8 mouse cellular contexts compared by ENCODE assay signal in genomic region chr13:60242447-60243109, GRCm38 (mm10).
DNase-seq lines count a peak whose midpoint lies in the region; ATAC-seq and TF ChIP-seq lines count a peak whose summit lies in the region.

No protein-coding gene starts in this region.

- peaks cover 5% of the 10 kb centered on the region; the same call in 1 of the 2 replicates for H3K4me1 ChIP-seq in kidney, embryonic 14.5 days (ENCODE audit: control insufficient read depth, insufficient read depth, low read length)
- H3K4me1 ChIP-seq in limb, embryonic 14.5 days (ENCODE audit: control insufficient read depth, insufficient read depth, low read length) = peaks cover 28% of the 10 kb centered on the region

- no peak overlapping the region for H3K4me3 ChIP-seq in kidney, embryonic 14.5 days (ENCODE audit: low read length)
- H3K4me3 ChIP-seq in limb, embryonic 14.5 days (replicated peaks; ENCODE audit: low read length) = no peak overlapping the region

- no peak overlapping the region for H3K9ac ChIP-seq in kidney, embryonic 14.5 days (ENCODE audit: low read depth, low read length)
- 0 out of 2 replicates have a peak overlapping the region, but pooled peaks have one; percentile 9 for H3K9ac ChIP-seq in limb, embryonic 14.5 days (ENCODE audit: low read depth, low read length, severe bottlenecking)

- H3K27me3 ChIP-seq in kidney, embryonic 14.5 days (ENCODE audit: control insufficient read depth, insufficient read depth, low read length) = no peaks in the 10 kb centered on the region
- no peaks in the 10 kb centered on the region for H3K27me3 ChIP-seq in limb, embryonic 14.5 days (ENCODE audit: control insufficient read depth, insufficient read depth, low read length)

- no peak for TF ChIP-seq POLR2A in limb, embryonic 14.5 days (IDR thresholded peaks at IDR 0.05; ENCODE audit: borderline replicate concordance, extremely low read depth, insufficient read depth, insufficient read length)

- ATAC-seq in kidney, embryonic 14.5 days (ENCODE audit: low FRiP score, low TSS enrichment) = peak; percentile 84
- peak; percentile 74 for ATAC-seq in limb, embryonic 14.5 days (ENCODE audit: low FRiP score, low read depth)

- DNase-seq in kidney, adult 8-10 months = no peak
- peak; percentile 64 for DNase-seq in embryo, embryonic 10.5 days (ENCODE audit: low spot score)
- DNase-seq in gonadal fat pad, adult 2 months (ENCODE audit: low read depth) = peak; percentile 56
- DNase-seq in limb, embryonic 14.5 days (ENCODE audit: low spot score) = peak; percentile 75
- DNase-seq in lung, postnatal 14 days = no peak
- no peak for DNase-seq in liver
- DNase-seq in lung, postnatal 4 days = no peak

- H3K27ac ChIP-seq in kidney, embryonic 14.5 days (ENCODE audit: low read depth, low read length) = peak overlapping the region; percentile 24; the same call in 1 of the 2 replicates
- H3K27ac ChIP-seq in limb, embryonic 14.5 days (replicated peaks; ENCODE audit: low read depth, low read length) = peak overlapping the region; percentile 86

- H3K9me3 ChIP-seq in kidney, embryonic 14.5 days (ENCODE audit: control insufficient read depth, low read length) = 0 out of 2 replicates have a peak, but pooled peaks cover 5% of the 10 kb centered on the region
- no peaks in the 10 kb centered on the region for H3K9me3 ChIP-seq in limb, embryonic 14.5 days (ENCODE audit: control insufficient read depth, low read length)

- no peak overlapping the region for H3K4me2 ChIP-seq in kidney, embryonic 14.5 days (replicated peaks; ENCODE audit: low read depth, low read length)
- 0 out of 2 replicates have a peak overlapping the region, but pooled peaks have one; percentile 0 for H3K4me2 ChIP-seq in limb, embryonic 14.5 days (replicated peaks; ENCODE audit: low read depth, low read length, severe bottlenecking)

- 35% methylated on average over 8 of the region's 8 CpGs for WGBS in kidney, embryonic 14.5 days
- 14% methylated on average over 8 of the region's 8 CpGs for WGBS in limb, embryonic 14.5 days

- no peaks in the 10 kb centered on the region for H3K36me3 ChIP-seq in kidney, embryonic 14.5 days (ENCODE audit: control insufficient read depth, insufficient read depth, low read length)
- no peaks in the 10 kb centered on the region for H3K36me3 ChIP-seq in limb, embryonic 14.5 days (ENCODE audit: control insufficient read depth, insufficient read depth, low read length)

Comparison
In these comparisons a context has a peak if more than half of its experiments do, and no peak if none do; other contexts are left out.
1. DNase-seq: peak in embryo, embryonic 10.5 days (single experiment), gonadal fat pad, adult 2 months (single experiment) and limb, embryonic 14.5 days (single experiment); none in kidney, adult 8-10 months (0 of 2), lung, postnatal 14 days (single experiment), liver (single experiment) and lung, postnatal 4 days (0 of 2).